Mouse (Mus musculus): ENCODE results near the gene Tll1.

Gene Tll1

GRCm38 (mm10) chr8:64206024-64206385, at the start of gene Tll1:
Tll1 (minus strand) TSS chr8:64206271.
- DNase-seq: peak in 1 of 2 experiments; percentile 4

- no peak for DNase-seq
Measured at GRCm38 (mm10) chr8:64238645-64239044, 32.6 kb upstream of the Tll1 start.

GRCm38 (mm10) chr8:64221600-64221999, 15.5 kb upstream of the Tll1 start:
- DNase-seq: no peak

GRCm38 (mm10) chr8:64217644-64218043, 11.6 kb upstream of the Tll1 start:
- DNase-seq: no peak

GRCm38 (mm10) chr8:64216252-64216651, 10.2 kb upstream of the Tll1 start:
- no peak for DNase-seq

GRCm38 (mm10) chr8:64215374-64215773, 9.3 kb upstream of the Tll1 start:
- DNase-seq: no peak

- DNase-seq: no peak
Measured at GRCm38 (mm10) chr8:64214906-64215305, 8.8 kb upstream of the Tll1 start.

GRCm38 (mm10) chr8:64206411-64206861, 365 bp upstream of the Tll1 start:
- peak; percentile 34 to 41 for DNase-seq

GRCm38 (mm10) chr8:64205321-64206023, 599 bp downstream of the Tll1 start:
- DNase-seq: peak; percentile 3 to 11

- peak in 1 of 2 experiments; percentile 2 for DNase-seq
Measured at GRCm38 (mm10) chr8:64204801-64205311, 1.2 kb downstream of the Tll1 start.

GRCm38 (mm10) chr8:64204167-64204566, 1.9 kb downstream of the Tll1 start:
- DNase-seq: peak; percentile 41 to 43

GRCm38 (mm10) chr8:64198326-64198725, 7.7 kb downstream of the Tll1 start:
- no peak for DNase-seq

GRCm38 (mm10) chr8:64193421-64193820, 12.7 kb downstream of the Tll1 start:
- no peak for DNase-seq

GRCm38 (mm10) chr8:64187881-64188280, 18.2 kb downstream of the Tll1 start:
- DNase-seq: no peak

GRCm38 (mm10) chr8:64176931-64177330, 29.1 kb downstream of the Tll1 start:
- no peak for DNase-seq

GRCm38 (mm10) chr8:64174916-64175315, 31.2 kb downstream of the Tll1 start:
- no peak for DNase-seq

- DNase-seq: no peak
Measured at GRCm38 (mm10) chr8:64173759-64174158, 32.3 kb downstream of the Tll1 start.

GRCm38 (mm10) chr8:64152899-64153891, 52.9 kb downstream of the Tll1 start:
- DNase-seq: no peak

GRCm38 (mm10) chr8:64152216-64152804, 53.8 kb downstream of the Tll1 start:
- DNase-seq: no peak

- no peak for DNase-seq
Measured at GRCm38 (mm10) chr8:64136593-64136992, 69.5 kb downstream of the Tll1 start.

GRCm38 (mm10) chr8:64107190-64107589, 98.9 kb downstream of the Tll1 start:
- DNase-seq: no peak

GRCm38 (mm10) chr8:64073396-64073795, 132.7 kb downstream of the Tll1 start:
- DNase-seq: no peak

- no peak for DNase-seq
Measured at GRCm38 (mm10) chr8:64059867-64060266, 146.2 kb downstream of the Tll1 start.
